Mouse (Mus musculus) kidney, postnatal 0 days (tissue): ENCODE results near the gene Emg1. TPM values are rescaled to one million over a fixed set of nuclear protein-coding genes. Genes with fewer than 3 reads are reported as not detected.
A peak's percentile ranks its signal among the peaks of the same experiment; 100 is the strongest.

Experiments used
- ATAC-seq: fragments of 200-750 bp; cut with Nextera tagmentation; replicated peaks from 2 replicates; pipeline ENCODE4 v1.8.0; 2017; ENCODE audit warnings: low read depth, moderate number of reproducible peaks, moderate TSS enrichment, moderate library complexity; ENCODE audit not compliant: low FRiP score
- DNase-seq: peaks from one replicate; pipeline ENCODE4 v3.0.0-alpha.2; 2016; ENCODE audit warnings: low spot score
- H3K27ac ChIP-seq: fragments of 300-500 bp; sonication (generic); 2 replicates; pipeline ENCODE4 v1.5.1; 2014; ENCODE audit warnings: mild to moderate bottlenecking
- H3K27me3 ChIP-seq: fragments of 300-500 bp; sonication (generic); 2 replicates; pipeline ENCODE4 v1.6.1; 2014; ENCODE audit warnings: low read length, mixed read lengths; ENCODE audit not compliant: insufficient read depth
- H3K36me3 ChIP-seq: fragments of 300-500 bp; sonication (generic); 2 replicates; pipeline ENCODE4 v1.6.1; 2014; ENCODE audit warnings: low read length, mixed read lengths; ENCODE audit not compliant: insufficient read depth
- H3K4me1 ChIP-seq: fragments of 300-500 bp; sonication (generic); replicated peaks from 2 replicates; pipeline ENCODE4 v1.6.1; 2014; ENCODE audit warnings: antibody characterized with exemption, low read length, mixed read lengths; ENCODE audit not compliant: insufficient read depth
- H3K4me2 ChIP-seq: fragments of 300-500 bp; sonication (generic); 2 replicates; pipeline ENCODE4 v1.6.1; 2014; ENCODE audit warnings: mild to moderate bottlenecking, low read length, moderate library complexity, mixed read lengths
- H3K4me3 ChIP-seq: fragments of 300-500 bp; sonication (generic); replicated peaks from 2 replicates; pipeline ENCODE4 v1.5.1; 2014; ENCODE audit warnings: low read depth, low read length
- H3K9ac ChIP-seq: fragments of 300-500 bp; sonication (generic); 2 replicates; pipeline ENCODE4 v1.6.1; 2014; ENCODE audit warnings: low read depth, low read length
- H3K9me3 ChIP-seq: fragments of 300-500 bp; sonication (generic); replicated peaks from 2 replicates; pipeline ENCODE4 v1.6.1; 2016; ENCODE audit warnings: low read length, inconsistent platforms, mixed read lengths
- CTCF ChIP-seq: IDR thresholded peaks from 2 replicates; pipeline ENCODE4 v1.5.1; 2016; ENCODE audit warnings: antibody characterized with exemption, low read depth, mild to moderate bottlenecking, moderate library complexity
- WGBS: fragments of 180-500 bp; shearing (Covaris S2); extraction: QIAGEN DNeasy Blood & Tissue Kit; methylation state at CpG from one replicate; pipeline ENCODE4 v1.1.7; 2014; 5-methylcytosine and 5-hydroxymethylcytosine counted together
- polyA plus RNA-seq: library from polyadenylated mRNA; unstranded; fragments of >200 nt; fragmentation: Nextera tagmentation; extraction: Ambion mirVana; gene quantifications from 2 replicates; pipeline ENCODE4 v1.2.1, GENCODE M21; 2015

Emg1 gene
- polyA plus RNA-seq, 1 experiment from 2014 or later = 183 TPM

DNA sequence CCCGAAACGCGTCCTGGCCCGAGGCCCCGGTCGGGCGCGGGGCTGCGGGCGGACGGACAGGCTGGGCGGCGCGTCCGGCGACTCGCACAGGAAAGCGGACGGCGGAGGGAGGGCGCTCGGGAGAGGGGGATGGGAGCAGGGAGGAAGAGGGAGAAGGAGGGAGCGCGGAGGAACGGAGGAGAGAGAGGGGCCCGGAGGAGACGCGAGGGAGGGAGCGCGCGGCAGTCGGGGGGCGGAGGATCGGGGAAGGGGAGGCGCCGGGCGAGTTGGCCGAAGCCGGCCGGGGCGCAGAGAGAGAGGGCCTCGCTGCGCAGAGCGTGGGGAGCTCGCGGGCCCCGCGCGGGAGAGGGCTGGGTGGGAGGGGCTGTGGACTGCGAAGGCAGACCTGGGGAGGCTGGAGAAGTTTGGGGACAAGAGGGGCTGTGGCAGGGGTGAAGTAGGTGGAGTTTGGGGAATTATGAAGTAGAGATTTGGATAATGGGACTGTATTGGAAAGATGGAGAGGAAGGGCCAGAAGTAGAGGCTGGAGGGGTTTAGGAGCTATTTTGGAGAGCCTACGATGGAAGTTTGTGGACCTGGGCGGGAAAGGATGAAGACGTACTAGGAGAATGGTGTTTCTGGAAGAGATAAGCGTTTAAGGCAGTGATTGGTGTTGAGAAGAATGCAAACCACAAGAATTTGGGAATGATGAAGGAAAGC, 44.8 kb upstream of the Emg1 start:
- WGBS = under 1% methylated on average over 51 of the region's 54 CpGs

DNA sequence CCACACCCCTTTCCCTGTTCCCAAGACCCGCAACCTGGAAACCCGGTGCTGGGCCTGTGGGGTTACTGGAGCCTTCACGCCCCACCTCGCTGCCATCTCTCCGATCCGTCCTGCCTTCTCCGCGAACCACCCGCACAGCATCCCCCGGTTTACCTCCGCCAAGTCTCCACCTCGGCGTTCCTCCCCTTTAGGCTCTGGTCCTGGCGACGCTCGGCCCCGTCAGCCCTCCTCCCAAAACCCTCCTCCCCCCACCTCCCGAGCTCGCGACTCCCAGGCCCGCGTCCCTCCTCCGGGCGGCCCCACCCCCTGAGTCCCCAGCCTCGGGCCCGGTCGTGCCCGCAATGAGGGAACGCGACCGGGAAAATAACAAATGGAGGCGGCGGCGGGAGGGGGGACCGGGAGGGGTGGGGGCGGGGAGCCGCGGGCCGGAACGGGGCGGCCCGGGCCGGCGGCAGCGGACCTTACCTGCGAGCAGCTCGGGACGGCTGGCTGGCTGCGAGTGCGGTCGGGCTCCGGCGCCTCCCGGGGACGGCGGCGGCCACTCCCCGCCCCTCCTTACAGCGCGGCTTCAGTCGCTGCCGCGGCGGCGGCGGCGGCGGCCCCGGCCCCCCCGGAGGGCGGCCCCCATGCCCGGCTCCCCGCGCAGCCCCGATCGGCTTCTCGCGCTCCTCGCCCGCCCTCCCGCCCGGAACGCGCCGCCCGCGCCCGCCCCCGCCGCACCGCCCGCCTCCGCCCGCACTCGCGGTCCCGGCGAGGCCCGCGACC, 44.0 kb upstream of the Emg1 start, which contains the start of the genes Gm45234 and Atn1:
Gene Gm45234, minus strand, starts transcription at position 191 of the 765 bp plus-strand sequence.
Gene Atn1, minus strand, starts transcription at position 694 of the 765 bp plus-strand sequence.
- no peaks in the 10 kb centered on the region for H3K9me3 ChIP-seq
- peaks cover 27% of the 10 kb centered on the region for H3K4me1 ChIP-seq
- H3K4me2 ChIP-seq = peak within 1 kb of the TSS; percentile 75
- 0 out of 2 replicates have a peak, but pooled peaks cover 2% of the 10 kb centered on the region for H3K36me3 ChIP-seq
- TF ChIP-seq CTCF = no peak
- no peaks in the 10 kb centered on the region for H3K27me3 ChIP-seq
- WGBS = under 1% methylated on average over 47 of the region's 100 CpGs
- peak within 1 kb of the TSS; percentile 98 for H3K27ac ChIP-seq
- DNase-seq (peak; percentile 82), ATAC-seq (peak; percentile 62)
- H3K9ac ChIP-seq = peak within 1 kb of the TSS; percentile 99
- peak within 1 kb of the TSS; percentile 86 for H3K4me3 ChIP-seq

More for the DNA sequence above, 44.8 kb upstream of the Emg1 start:
- TF ChIP-seq CTCF = no peak
- Histone ChIP-seq H3K27me3 (no peaks in the 10 kb centered on the region), H3K4me2 (peak overlapping the region; percentile 75), H3K4me3 (peak overlapping the region; percentile 86), H3K36me3 (0 out of 2 replicates have a peak, but pooled peaks cover 2% of the 10 kb centered on the region), H3K27ac (peak overlapping the region; percentile 98), H3K9me3 (no peaks in the 10 kb centered on the region), H3K4me1 (peaks cover 27% of the 10 kb centered on the region), H3K9ac (peak overlapping the region; percentile 99)
- DNase-seq (peak; percentile 96), ATAC-seq (peak; percentile 74)

- no peak for ATAC-seq
- no peak for TF ChIP-seq CTCF
- 2% methylated on average over 3 of the region's 3 CpGs for WGBS
- Histone ChIP-seq H3K27ac (peak overlapping the region; percentile 98), H3K36me3 (0 out of 2 replicates have a peak, but pooled peaks cover 2% of the 10 kb centered on the region), H3K9me3 (no peaks in the 10 kb centered on the region), H3K4me2 (peak overlapping the region; percentile 75), H3K27me3 (no peaks in the 10 kb centered on the region), H3K4me3 (peak overlapping the region; percentile 86), H3K4me1 (peaks cover 27% of the 10 kb centered on the region), H3K9ac (peak overlapping the region; percentile 99)
- DNase-seq = no peak
Observed at GRCm38 (mm10) chr6:124755306-124755705, 43.3 kb upstream of the Emg1 start.

- no peak overlapping the region for H3K27ac ChIP-seq
- H3K9ac ChIP-seq = no peak overlapping the region
- no peaks in the 10 kb centered on the region for H3K27me3 ChIP-seq
- H3K9me3 ChIP-seq = no peaks in the 10 kb centered on the region
- H3K36me3 ChIP-seq = peaks cover 11% of the 10 kb centered on the region; the same call in 1 of the 2 replicates
- no peak for TF ChIP-seq CTCF
- 85% methylated on average over 2 of the region's 2 CpGs for WGBS
- ATAC-seq = no peak
- H3K4me3 ChIP-seq = no peak overlapping the region
- 0 out of 2 replicates have a peak overlapping the region, but pooled peaks have one; percentile 14 for H3K4me2 ChIP-seq
- no peak for DNase-seq
- H3K4me1 ChIP-seq = peaks cover 24% of the 10 kb centered on the region
Observed at GRCm38 (mm10) chr6:124753861-124754260, 41.9 kb upstream of the Emg1 start.

GRCm38 (mm10) chr6:124750405-124750804, 38.4 kb upstream of the Emg1 start:
- Histone ChIP-seq H3K9me3 (no peaks in the 10 kb centered on the region), H3K9ac (no peak overlapping the region), H3K27me3 (no peaks in the 10 kb centered on the region), H3K36me3 (peaks cover 28% of the 10 kb centered on the region), H3K4me2 (no peak overlapping the region), H3K4me1 (peaks cover 24% of the 10 kb centered on the region), H3K27ac (no peak overlapping the region), H3K4me3 (no peak overlapping the region)
- DNase-seq (no peak), ATAC-seq (no peak)
- TF ChIP-seq CTCF = no peak
- 81% methylated on average over 8 of the region's 8 CpGs for WGBS
